Mouse (Mus musculus): ENCODE results near the gene Nin.

Nin gene

DNA sequence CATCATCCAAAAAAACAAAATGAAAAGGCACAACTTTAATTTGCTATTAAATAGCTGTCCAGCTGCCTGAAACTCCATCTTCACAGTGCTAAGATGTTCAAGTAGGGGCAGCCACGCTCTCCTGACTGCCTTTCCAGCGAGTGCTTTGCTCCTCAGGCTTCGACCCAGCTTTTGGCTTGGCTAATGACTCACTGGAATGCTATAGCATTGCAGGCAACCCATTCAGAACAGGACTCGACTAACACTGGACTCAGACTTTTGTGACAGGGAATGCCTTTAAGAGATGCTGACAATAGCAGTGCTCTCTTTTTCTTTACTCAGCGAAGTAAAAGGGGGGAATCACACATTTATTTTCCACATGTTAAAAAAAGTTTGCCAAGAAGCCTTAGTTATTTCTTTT is 101.8 kb downstream of the Nin start:
- DNase-seq (ENCODE audit: low spot score): no peak

DNA sequence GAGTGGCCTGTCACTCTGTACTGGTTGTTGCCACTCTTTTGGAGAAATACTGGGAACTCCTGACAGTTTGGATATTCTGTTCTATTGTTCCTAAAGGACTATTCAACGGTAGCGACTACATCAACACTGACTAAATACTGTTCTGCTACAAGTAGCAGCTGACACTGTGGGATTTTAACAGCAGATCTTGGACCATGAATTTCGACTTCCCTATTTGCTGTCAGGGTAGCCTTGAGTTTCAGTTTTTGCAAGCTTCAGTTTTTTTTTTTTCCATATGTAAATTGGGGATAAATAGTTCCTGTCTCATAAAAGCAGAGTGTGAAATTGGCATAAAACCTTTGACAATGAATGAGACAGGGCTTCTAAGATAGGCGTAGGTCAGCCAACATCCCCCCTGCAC is 103.2 kb downstream of the Nin start:
- DNase-seq (ENCODE audit: low spot score): no peak

DNA sequence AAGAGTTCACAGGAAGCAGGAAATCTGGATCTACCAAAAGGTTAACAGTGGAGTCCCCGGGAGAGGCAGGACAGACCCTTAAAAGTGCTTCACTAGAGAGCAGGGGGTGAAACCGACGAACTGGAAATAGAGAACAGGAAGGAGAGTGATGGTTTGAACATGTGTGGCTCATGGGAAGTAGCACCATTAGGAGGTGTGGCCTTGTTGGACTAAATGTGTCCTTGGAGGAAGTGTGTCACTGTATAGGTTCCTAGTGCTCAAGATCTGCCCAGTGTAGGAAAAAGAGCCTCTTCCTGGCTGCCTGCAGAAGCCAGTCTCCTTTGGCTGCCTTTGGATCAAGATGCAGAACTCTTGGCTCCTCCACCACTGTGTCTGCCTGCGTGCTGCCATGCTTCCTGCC is 108.4 kb downstream of the Nin start:
- no peak for DNase-seq (ENCODE audit: low spot score)

GRCm38 (mm10) chr12:69998186-69998983 is 115.1 kb downstream of the Nin start:
- no peak for DNase-seq (ENCODE audit: low spot score)

DNA sequence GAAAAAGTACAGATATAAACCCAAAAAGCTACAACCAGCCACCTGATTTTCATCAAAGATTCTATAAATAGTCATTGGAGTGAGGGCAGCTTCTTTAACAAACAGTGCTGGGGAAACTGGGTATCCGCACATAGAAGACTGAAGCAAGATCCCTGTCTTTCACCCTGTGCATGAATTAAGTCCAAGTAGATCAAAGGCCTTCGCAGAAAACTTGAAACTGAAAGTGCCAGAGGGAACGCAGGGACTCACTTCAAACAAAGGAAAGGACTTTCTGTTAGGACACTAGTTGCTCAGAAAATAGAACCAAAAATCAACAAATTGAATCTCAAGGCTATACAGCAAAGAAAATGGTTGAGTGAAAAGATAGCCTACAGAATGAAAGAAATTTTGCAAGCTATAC is 118.1 kb downstream of the Nin start:
- no peak for DNase-seq (ENCODE audit: low spot score)

GRCm38 (mm10) chr12:69986786-69987497 is 126.6 kb downstream of the Nin start, which contains the start of gene Sav1:
Gene Sav1, minus strand, starts transcription at chr12:69987002.
- DNase-seq (ENCODE audit: low spot score): peak; percentile 71

DNA sequence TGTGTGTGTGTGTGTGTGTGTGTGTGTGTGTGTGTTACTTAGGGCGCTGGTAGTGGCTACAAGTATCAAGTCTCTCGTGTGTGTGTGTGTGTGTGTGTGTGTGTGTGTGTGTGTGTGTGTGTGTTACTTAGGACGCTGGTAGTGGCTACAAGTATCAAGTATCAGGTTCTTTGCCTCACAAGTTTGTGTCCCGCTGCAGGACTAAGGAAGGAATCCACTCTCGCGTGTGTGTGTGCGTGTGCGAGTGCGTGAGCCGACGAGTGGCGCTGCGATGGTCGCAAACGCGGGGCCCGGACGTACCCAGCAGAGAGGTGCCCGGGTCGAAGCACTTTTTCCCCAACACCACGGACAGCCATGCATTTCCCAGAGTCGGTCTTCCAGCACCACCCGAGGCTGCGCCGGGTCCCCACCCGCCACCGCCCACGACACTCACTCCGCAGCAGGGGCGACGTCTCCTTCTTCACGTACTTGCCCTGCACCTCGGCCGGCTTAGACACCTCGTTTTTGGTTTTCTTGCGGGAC is 127.2 kb downstream of the Nin start:
- no peak for DNase-seq (ENCODE audit: low spot score)

- DNase-seq (ENCODE audit: low spot score): no peak
These were observed 128.0 kb downstream of the Nin start for GRCm38 (mm10) chr12:69985546-69985945.

- DNase-seq (ENCODE audit: low spot score): no peak
These were observed 130.6 kb downstream of the Nin start for GRCm38 (mm10) chr12:69982874-69983273.

DNA sequence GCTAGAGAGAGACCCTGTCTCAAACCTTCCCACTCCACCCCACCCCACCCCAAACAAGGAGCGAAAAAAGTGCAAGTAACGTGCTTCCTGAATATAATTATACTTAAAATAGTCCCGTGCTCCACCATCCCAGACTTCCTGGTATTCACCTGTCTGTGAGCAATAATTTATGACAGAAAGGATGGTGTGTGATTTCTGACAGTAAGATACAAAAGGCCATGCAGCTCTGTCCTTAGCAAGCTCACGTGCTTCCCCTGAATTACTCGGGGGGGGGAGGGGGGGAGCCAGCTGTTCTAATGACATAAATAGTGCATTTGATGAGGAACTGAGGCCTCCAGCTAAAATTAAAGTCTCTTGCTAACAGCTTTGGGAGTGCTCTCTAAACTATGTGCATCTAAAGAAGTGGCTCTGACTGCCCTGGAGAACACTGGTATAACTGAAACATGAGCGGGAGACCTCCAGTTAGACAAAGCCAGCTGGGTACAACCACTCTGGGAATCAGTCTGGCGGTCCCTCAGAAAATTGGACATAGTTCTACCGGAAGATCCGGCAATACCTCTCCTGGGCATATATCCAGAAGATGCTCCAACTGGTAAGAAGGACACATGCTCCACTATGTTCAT is 136.0 kb downstream of the Nin start:
- no peak for DNase-seq (ENCODE audit: low spot score)

DNA sequence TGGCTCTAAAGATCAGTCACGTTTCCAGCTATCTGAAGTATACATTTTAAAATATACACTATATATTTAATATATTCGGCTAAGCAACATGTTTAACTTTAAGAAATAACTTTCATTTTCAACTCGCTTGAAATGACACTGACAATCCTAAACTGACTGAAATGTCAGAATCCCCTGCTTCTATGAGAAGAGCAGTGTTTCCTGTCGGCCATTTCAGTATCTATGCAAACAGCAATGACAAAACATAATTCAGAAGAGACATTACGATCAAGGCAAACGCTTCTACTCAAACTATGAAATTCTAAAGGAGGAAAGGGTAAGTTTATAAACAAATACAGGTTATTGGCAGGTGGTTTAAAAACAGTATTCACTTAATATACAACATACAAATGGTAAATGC is 136.8 kb downstream of the Nin start:
- no peak for DNase-seq (ENCODE audit: low spot score)

GRCm38 (mm10) chr12:69973666-69974065 is 139.9 kb downstream of the Nin start:
- no peak for DNase-seq (ENCODE audit: low spot score)

DNA sequence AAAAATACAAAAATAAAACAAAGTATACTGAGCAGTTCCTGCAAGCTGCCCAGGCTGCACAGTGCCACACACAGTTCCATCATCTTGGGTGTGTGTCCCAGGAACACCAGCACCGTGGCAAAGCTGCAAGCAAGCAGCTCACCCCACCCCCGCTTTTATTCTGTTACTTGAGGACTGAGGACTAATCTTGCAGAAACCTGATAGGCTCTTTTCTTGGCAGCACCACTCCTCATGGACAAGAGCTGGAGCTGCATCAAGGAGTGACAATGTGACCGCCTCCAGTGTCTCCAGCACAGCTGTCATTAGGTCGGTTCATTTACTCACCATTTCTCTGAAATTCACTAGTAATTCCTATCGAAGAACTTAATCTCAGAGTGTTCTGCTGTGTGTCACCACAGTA is 145.4 kb downstream of the Nin start:
- no peak for DNase-seq (ENCODE audit: low spot score)

GRCm38 (mm10) chr12:69967112-69967511 is 146.4 kb downstream of the Nin start:
- no peak for DNase-seq (ENCODE audit: low spot score)

GRCm38 (mm10) chr12:69966071-69966470 is 147.4 kb downstream of the Nin start:
- DNase-seq (ENCODE audit: low spot score): no peak

DNA sequence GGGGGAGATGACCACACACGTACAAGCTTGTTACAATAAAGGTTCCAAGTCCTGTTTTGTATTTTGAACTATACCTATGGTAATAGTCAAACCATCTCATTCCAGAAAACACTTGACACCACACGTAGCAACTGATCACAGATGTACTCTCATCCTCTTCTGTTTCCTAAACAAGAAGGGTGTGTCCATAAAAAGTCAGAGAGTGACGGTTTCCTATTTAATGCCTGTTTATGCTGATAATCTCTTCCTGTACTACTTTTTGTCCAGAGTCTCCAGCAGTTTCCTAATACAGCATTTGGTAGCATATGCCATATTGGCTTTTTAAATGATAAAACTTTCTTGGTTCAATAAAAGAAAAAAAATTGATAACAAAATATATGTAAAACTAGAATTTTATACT is 147.9 kb downstream of the Nin start:
- no peak for DNase-seq (ENCODE audit: low spot score)

- DNase-seq (ENCODE audit: low spot score): no peak
These were observed 150.4 kb downstream of the Nin start for GRCm38 (mm10) chr12:69963141-69963540.

DNA sequence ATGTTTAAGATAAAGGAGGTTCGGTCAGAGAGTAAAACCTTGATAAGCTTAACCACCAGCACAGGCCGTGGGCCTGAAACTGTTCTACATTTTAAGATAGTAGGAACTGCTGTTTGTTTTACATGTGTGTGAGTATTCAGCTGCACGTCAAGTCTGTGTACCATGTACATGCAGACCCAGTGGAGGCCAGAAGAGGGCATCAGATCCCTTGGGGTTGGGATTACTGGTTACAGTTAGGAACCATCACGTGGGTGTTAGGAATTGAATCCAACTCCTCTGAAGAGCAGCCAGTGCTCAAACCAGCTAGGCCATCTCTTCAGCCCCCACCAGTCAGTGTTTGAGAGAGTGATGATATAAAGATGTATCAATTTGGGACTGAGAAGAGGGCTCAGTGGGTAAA is 151.0 kb downstream of the Nin start:
- peak; percentile 41 for DNase-seq (ENCODE audit: low spot score)

Data from left cerebral cortex, adult 11 months (tissue).